Mouse (Mus musculus) stomach, postnatal 0 days (tissue): ENCODE measurements around the gene Chst11. TPM values are rescaled to one million over a fixed set of nuclear protein-coding genes. Genes with fewer than 3 reads are reported as not detected.
A peak's percentile ranks its signal among the peaks of the same experiment; 100 is the strongest.

Experiments used
- ATAC-seq: fragments of 200-750 bp; cut with Nextera tagmentation; 2 replicates; pipeline ENCODE4 v1.8.0; 2017; ENCODE audit not compliant: low FRiP score, low TSS enrichment
- DNase-seq: peaks from one replicate; pipeline ENCODE4 v3.0.0-alpha.2; 2016; ENCODE audit warnings: low spot score
- H3K27ac ChIP-seq: fragments of 300-500 bp; sonication (generic); replicated peaks from 2 replicates; pipeline ENCODE4 v1.5.1; 2014; ENCODE audit warnings: mild to moderate bottlenecking, control low read depth
- H3K27me3 ChIP-seq: fragments of 300-500 bp; sonication (generic); 2 replicates; pipeline ENCODE4 v1.6.1; 2014; ENCODE audit warnings: low read length; ENCODE audit not compliant: control insufficient read depth, insufficient read depth
- H3K36me3 ChIP-seq: fragments of 300-500 bp; sonication (generic); 2 replicates; pipeline ENCODE4 v1.6.1; 2014; ENCODE audit warnings: low read length, mixed read lengths; ENCODE audit not compliant: control insufficient read depth, insufficient read depth
- H3K4me1 ChIP-seq: fragments of 300-500 bp; sonication (generic); replicated peaks from 2 replicates; pipeline ENCODE4 v1.6.1; 2014; ENCODE audit warnings: antibody characterized with exemption; ENCODE audit not compliant: control insufficient read depth, insufficient read depth
- H3K4me2 ChIP-seq: fragments of 300-500 bp; sonication (generic); replicated peaks from 2 replicates; pipeline ENCODE4 v1.6.1; 2014; ENCODE audit warnings: low read depth, mild to moderate bottlenecking, control low read depth, moderate library complexity
- H3K4me3 ChIP-seq: fragments of 300-500 bp; sonication (generic); 2 replicates; pipeline ENCODE4 v1.5.1; 2014; ENCODE audit warnings: low read depth, low read length, control low read depth
- H3K9ac ChIP-seq: fragments of 300-500 bp; sonication (generic); 2 replicates; pipeline ENCODE4 v1.6.1; 2014; ENCODE audit warnings: mild to moderate bottlenecking, low read length, control low read depth, mixed read lengths
- H3K9me3 ChIP-seq: fragments of 300-500 bp; sonication (generic); 2 replicates; pipeline ENCODE4 v1.6.1; 2016; ENCODE audit warnings: low read length; ENCODE audit not compliant: control insufficient read depth
- CTCF ChIP-seq: IDR thresholded peaks from 2 replicates; pipeline ENCODE4 v1.5.1; 2016; ENCODE audit warnings: antibody characterized with exemption, low read depth, mild to moderate bottlenecking, moderate library complexity
- EP300 ChIP-seq: optimal IDR thresholded peaks from 2 replicates; pipeline ENCODE3; 2016; ENCODE audit warnings: antibody characterized with exemption
- WGBS: fragments of 180-500 bp; shearing (Covaris S2); extraction: QIAGEN DNeasy Blood & Tissue Kit; methylation state at CpG from one replicate; pipeline ENCODE4 v1.1.7; 2014; 5-methylcytosine and 5-hydroxymethylcytosine counted together
- polyA plus RNA-seq: library from polyadenylated mRNA; unstranded; fragments of >200 nt; fragmentation: Nextera tagmentation; extraction: Ambion mirVana; gene quantifications from 2 replicates; pipeline ENCODE4 v1.2.1, GENCODE M21; 2015

Gene Chst11
- polyA plus RNA-seq, 1 experiment from 2014 or later = 0.45 TPM

GRCm38 (mm10) chr10:83197690-83198336 lies 212.5 kb downstream of the Chst11 start:
- peak; percentile 79 for TF ChIP-seq CTCF
- no peak for TF ChIP-seq EP300
- Histone ChIP-seq H3K27me3 (no peaks in the 10 kb centered on the region), H3K4me3 (no peak overlapping the region), H3K4me2 (no peak overlapping the region), H3K9me3 (no peaks in the 10 kb centered on the region), H3K27ac (no peak overlapping the region), H3K4me1 (no peaks in the 10 kb centered on the region), H3K9ac (no peak overlapping the region), H3K36me3 (no peaks in the 10 kb centered on the region)
- 49% methylated on average over 11 of the region's 11 CpGs for WGBS
- ATAC-seq (peak; percentile 42; the same call in 1 of the 2 replicates), DNase-seq (peak; percentile 63)

DNA sequence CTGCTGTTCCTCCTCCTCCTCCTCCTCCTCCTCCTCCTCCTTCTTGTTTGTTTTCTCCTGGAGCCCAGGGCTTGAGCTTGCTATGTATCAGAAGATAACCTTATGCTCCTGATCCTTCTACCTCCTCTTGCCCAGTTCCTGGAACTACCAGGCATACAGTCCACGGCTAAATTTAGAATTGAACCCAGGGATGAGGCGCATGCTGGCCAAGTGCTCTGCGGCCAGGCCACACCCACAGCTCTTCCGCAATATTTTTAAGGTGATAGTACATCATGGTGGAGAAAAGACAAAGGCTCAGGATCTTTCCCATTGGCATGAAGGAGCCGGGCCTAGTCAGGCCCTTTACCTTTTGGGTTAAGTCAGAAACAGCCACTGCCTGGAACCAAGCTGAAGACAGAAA lies 213.4 kb downstream of the Chst11 start:
- DNase-seq = no peak
- H3K4me3 ChIP-seq = no peak overlapping the region
- H3K27ac ChIP-seq = no peak overlapping the region
- H3K36me3 ChIP-seq = no peaks in the 10 kb centered on the region
- no peaks in the 10 kb centered on the region for H3K4me1 ChIP-seq
- no peak for ATAC-seq
- H3K27me3 ChIP-seq = no peaks in the 10 kb centered on the region
- H3K9ac ChIP-seq = no peak overlapping the region
- no peak overlapping the region for H3K4me2 ChIP-seq
- H3K9me3 ChIP-seq = no peaks in the 10 kb centered on the region
- 65% methylated on average over 5 of the region's 5 CpGs for WGBS
- no peak for TF ChIP-seq EP300
- no peak for TF ChIP-seq CTCF

GRCm38 (mm10) chr10:83199290-83199689 lies 214.0 kb downstream of the Chst11 start:
- Histone ChIP-seq H3K4me3 (no peak overlapping the region), H3K27ac (no peak overlapping the region), H3K9ac (no peak overlapping the region), H3K36me3 (no peaks in the 10 kb centered on the region), H3K27me3 (no peaks in the 10 kb centered on the region), H3K4me2 (no peak overlapping the region), H3K9me3 (no peaks in the 10 kb centered on the region), H3K4me1 (no peaks in the 10 kb centered on the region)
- DNase-seq (no peak), ATAC-seq (no peak)
- no peak for TF ChIP-seq CTCF
- no peak for TF ChIP-seq EP300
- 81% methylated on average over 9 of the region's 9 CpGs for WGBS

DNA sequence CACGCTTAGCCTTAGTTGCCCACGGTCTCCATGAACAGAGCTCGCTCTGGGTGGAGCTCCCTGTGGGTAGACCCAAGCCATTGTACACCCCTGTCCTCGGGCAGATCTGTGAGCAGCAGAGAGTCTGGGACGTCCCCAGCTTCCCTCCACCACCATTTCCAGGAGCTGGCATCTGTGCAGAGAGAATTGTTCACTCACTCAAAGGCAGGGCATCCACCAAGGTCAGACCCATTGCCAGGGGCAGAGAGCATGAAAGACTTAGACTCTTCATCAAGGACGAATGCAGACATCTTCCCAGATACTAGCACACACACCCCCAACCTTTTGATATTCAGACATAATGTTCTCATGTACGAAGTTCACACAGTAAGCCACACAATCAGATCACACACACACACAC lies 216.2 kb downstream of the Chst11 start:
- ATAC-seq (no peak), DNase-seq (no peak)
- no peaks in the 10 kb centered on the region for H3K36me3 ChIP-seq
- TF ChIP-seq EP300 (no peak), CTCF (no peak)
- no peaks in the 10 kb centered on the region for H3K9me3 ChIP-seq
- no peak overlapping the region for H3K4me3 ChIP-seq
- no peaks in the 10 kb centered on the region for H3K27me3 ChIP-seq
- WGBS = 84% methylated on average over 7 of the region's 7 CpGs
- H3K4me1 ChIP-seq = no peaks in the 10 kb centered on the region
- no peak overlapping the region for H3K27ac ChIP-seq
- H3K9ac ChIP-seq = no peak overlapping the region
- no peak overlapping the region for H3K4me2 ChIP-seq

GRCm38 (mm10) chr10:83202906-83203702 lies 217.8 kb downstream of the Chst11 start:
- Histone ChIP-seq H3K27me3 (no peaks in the 10 kb centered on the region), H3K4me1 (no peaks in the 10 kb centered on the region), H3K27ac (no peak overlapping the region), H3K9me3 (no peaks in the 10 kb centered on the region), H3K36me3 (no peaks in the 10 kb centered on the region), H3K9ac (no peak overlapping the region), H3K4me2 (no peak overlapping the region), H3K4me3 (no peak overlapping the region)
- ATAC-seq = no peak
- WGBS = 83% methylated on average over 14 of the region's 14 CpGs
- no peak for TF ChIP-seq CTCF
- no peak for TF ChIP-seq EP300
- no peak for DNase-seq

- 61% methylated on average over 7 of the region's 7 CpGs for WGBS
- Histone ChIP-seq H3K9ac (no peak overlapping the region), H3K9me3 (no peaks in the 10 kb centered on the region), H3K36me3 (no peaks in the 10 kb centered on the region), H3K4me1 (no peaks in the 10 kb centered on the region), H3K27me3 (no peaks in the 10 kb centered on the region), H3K4me3 (no peak overlapping the region), H3K27ac (no peak overlapping the region), H3K4me2 (no peak overlapping the region)
- no peak for ATAC-seq
- no peak for TF ChIP-seq EP300
- no peak for DNase-seq
These were observed 223.1 kb downstream of the Chst11 start for GRCm38 (mm10) chr10:83208436-83208835.
